Mouse (Mus musculus) fibroblast of lung, adult 2 months (primary cell): ENCODE measurements at regions not wholly inside any gene's neighbourhood (a gene's known extent, or its start where the extent isn't known, plus 50 kb on each side); places are given as distances from the start of the nearest gene placed in this dataset.

Experiments
- DNase-seq: peaks from one replicate; pipeline ENCODE4 v3.0.0-alpha.2; 2011; ENCODE audit warnings: low read depth

DNA sequence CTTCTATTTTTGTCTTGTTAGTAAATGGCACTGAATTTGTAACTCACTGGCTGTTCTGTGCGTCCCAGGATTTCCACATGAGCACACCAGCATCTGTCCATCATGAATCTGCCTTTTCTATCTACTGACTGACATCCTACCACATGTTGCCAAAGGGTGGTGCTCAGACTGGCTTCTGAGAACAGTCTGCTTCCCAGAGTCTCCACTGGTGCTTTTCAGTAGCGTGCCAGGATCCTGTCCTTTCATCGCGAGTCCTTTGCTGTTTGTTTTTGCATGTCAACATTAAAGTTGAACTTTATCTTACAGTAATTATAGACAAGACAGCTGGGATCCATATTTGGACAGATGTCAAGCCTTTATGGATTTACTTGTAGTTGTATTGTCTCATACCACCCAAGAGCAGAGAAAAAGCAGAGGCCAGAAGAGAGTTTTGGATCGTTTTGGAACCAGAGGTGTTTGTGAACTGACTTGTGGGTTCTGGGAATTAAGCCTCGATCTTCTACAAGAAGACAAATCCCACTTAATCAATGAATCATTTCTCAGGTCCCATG, 314.0 kb upstream of the Agtr1b start:
- no peak for DNase-seq

DNA sequence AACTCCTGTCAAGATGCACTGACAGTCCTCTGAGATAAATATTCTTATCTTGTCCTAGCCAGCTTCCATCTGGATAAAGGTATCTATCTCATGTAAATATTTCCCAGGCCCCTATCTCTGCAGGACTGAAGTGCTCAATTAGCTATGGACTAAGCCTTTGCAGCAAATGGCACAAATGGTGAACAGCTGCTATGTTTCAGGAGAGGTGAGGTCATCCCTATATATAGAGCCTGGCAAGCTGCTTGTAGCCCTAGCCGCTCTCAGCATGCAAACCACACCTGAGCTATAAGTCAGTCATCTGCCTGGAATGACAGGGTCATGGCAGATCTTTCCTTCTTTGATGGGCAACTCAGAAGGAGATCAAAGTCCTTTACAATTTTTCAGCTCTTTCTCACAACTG, 294.9 kb upstream of the Agtr1b start:
- DNase-seq = no peak

DNA sequence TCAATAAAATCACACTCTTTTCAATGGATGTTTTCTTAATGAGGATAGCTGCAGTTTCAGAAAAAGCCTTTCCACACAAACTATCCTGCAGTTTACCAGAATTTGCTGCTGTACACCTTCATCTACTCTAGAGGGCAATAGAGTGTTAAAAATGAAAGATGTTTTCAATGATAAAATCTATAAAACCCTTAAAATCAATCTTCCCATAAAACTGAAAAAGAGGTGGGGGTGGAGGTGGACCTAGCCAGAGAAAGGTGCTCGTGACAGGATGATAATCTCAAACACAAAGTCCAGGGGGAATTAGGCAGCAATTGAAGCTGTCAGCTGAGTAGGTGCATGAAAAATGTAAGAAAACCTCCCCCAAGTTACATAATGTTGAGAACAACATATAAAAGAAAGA, 288.4 kb upstream of the Agtr1b start:
- DNase-seq = peak; percentile 24
